Mouse (Mus musculus) embryo, embryonic 11 days (tissue): ENCODE data around the gene Tnfaip1.

Experiments
- DNase-seq: peaks from one replicate; pipeline ENCODE4 v3.0.0-alpha.2; 2015

Tnfaip1 gene

GRCm38 (mm10) chr11:78499004-78499403 lies 37.1 kb downstream of the Tnfaip1 start, which contains the start of gene Vtn:
Vtn (plus strand) TSS chr11:78499091.
- peak; percentile 17 for DNase-seq

GRCm38 (mm10) chr11:78497544-78498522 lies 38.3 kb downstream of the Tnfaip1 start, which contains the start of gene Sarm1:
Sarm1 (minus strand) TSS chr11:78497754.
- peak; percentile 98 for DNase-seq

DNA sequence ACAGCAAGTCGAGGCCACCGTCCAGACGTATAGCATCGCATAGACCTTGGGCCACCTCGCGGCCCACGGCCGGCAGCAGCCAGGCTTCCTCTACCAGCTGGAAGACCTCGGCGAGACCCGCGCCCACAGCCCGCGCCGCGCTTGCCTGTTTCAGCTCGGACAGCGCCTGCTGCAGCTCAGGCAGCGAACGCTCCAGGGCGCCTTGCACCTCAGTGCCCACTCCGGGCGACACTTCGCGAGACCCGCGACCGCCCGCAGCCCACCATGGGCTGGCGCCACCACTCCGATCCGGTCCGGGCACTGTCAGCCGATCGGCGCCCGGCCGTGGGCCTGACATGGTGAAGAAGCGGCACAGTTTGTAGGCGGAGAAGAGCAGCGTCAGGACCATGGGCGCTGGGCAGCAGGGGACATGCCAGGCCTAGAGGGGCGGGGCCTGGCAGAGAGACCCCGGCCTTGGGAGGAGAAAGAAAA lies 39.0 kb downstream of the Tnfaip1 start:
- DNase-seq: peak; percentile 61

DNA sequence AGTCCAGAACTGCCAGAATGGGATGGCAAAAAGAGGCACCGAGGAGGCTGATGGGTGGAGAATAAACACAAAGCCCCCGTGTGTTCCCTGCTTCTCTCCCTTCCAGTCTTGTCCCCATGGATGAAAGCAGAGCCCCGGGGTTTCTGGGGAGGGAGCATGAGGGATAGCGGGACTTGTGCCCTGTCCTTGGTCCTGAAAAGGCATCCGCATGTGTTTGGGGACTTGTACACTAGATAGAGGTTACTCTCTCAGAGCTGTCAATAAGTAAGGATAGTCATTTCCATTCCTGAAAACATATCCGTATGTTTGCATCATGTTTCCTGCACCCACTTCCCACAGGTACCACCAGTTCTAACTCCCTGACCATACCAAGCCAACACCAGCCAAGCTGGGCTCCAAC lies 40.2 kb downstream of the Tnfaip1 start:
- peak; percentile 75 for DNase-seq

DNA sequence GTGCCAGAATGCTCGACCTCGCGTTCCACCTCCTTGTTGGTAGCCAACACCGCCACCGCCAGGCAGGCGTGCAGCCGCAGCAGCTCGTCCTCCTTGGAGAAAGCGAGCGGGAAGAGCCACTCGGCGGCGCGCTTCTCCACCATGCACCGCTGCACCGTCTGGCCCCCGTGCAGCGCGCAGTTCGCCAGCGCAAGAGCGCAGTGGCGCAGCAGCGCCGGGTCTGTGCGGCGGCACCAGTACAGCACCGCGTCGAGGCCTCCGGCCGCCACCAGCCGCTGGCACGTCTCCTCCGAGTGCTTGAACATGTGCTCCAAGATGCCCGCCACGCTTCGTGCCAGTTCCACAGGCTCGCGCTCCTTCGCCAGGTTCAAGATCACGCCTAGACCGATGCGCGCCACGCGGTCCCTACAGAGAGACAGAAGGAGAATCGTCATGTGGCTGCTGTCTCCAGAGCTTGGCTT lies 45.3 kb downstream of the Tnfaip1 start:
- peak; percentile 84 for DNase-seq

DNA sequence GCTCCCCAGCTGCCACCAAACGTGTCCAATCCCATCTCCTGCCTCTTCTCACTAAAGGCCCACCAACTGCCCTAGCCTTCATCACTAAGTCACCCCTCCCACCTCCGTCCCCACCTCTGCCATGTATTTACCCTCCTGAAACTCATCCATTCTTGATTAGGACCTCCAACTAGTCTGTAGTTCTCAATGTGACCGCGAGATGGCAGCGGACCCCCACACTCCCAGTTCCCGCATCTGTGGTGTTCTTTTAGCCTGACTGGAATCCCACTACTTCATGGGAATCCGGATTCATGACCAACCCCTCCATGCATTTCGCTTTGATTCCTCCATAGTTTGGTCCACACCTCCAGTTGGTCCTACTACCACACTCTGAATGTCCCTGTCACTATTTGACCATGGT lies 48.0 kb downstream of the Tnfaip1 start:
- peak; percentile 79 for DNase-seq

DNA sequence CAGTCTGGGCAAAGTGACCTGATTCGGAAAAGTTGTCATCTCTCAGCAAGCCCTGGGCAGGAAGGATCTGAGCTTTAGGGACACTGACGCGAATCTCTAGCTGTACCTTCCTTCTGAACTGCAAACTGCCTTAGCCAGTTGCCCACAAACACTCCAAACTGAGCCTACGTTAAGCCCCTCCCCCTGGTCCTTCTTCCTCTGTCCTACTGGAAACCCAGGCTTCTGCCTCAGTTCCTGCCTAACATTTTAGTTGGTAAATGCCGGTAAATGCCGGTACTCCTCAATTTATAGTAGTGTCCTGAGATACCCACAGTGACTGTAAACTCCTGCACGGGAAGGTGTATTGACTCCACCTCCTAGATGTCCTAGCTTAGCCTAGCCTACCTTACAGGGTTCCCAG lies 52.5 kb downstream of the Tnfaip1 start:
- DNase-seq: no peak

GRCm38 (mm10) chr11:78475289-78475688 lies 60.8 kb downstream of the Tnfaip1 start:
- DNase-seq: no peak
